Mouse (Mus musculus) liver, postnatal 0 days (tissue): ENCODE data around the gene Nr2f6. TPM values are rescaled to one million over a fixed set of nuclear protein-coding genes. Genes with fewer than 3 reads are reported as not detected.

Source experiments
- ATAC-seq: fragments of 200-750 bp; cut with Nextera tagmentation; 2 replicates; pipeline ENCODE4 v1.8.0; 2017; ENCODE audit warnings: mild to moderate bottlenecking, moderate library complexity
- DNase-seq: peaks from one replicate; pipeline ENCODE4 v3.0.0-alpha.2; 2016
- H3K27ac ChIP-seq: fragments of 300-500 bp; sonication (generic); 2 replicates; pipeline ENCODE4 v1.5.1; 2014; ENCODE audit warnings: antibody characterized with exemption, moderate library complexity, mild to moderate bottlenecking, low read depth
- H3K27me3 ChIP-seq: fragments of 300-500 bp; sonication (generic); 2 replicates; pipeline ENCODE4 v1.6.1; 2014; ENCODE audit warnings: low read length, control low read depth, mixed read lengths; ENCODE audit not compliant: insufficient read depth
- H3K36me3 ChIP-seq: fragments of 300-500 bp; sonication (generic); replicated peaks from 2 replicates; pipeline ENCODE4 v1.6.1; 2014; ENCODE audit warnings: mild to moderate bottlenecking, control low read depth, low read length, moderate library complexity, mixed read lengths; ENCODE audit not compliant: insufficient read depth
- H3K4me1 ChIP-seq: fragments of 300-500 bp; sonication (generic); 2 replicates; pipeline ENCODE4 v1.6.1; 2014; ENCODE audit warnings: antibody characterized with exemption, mild to moderate bottlenecking, control low read depth; ENCODE audit not compliant: insufficient read depth
- H3K4me2 ChIP-seq: fragments of 300-500 bp; sonication (generic); 2 replicates; pipeline ENCODE4 v1.6.1; 2014; ENCODE audit warnings: low read depth, mild to moderate bottlenecking, low read length, moderate library complexity, mixed read lengths
- H3K4me3 ChIP-seq: fragments of 300-500 bp; sonication (generic); 2 replicates; pipeline ENCODE4 v1.5.1; 2014; ENCODE audit warnings: low read depth, low read length
- H3K9ac ChIP-seq: fragments of 300-500 bp; sonication (generic); replicated peaks from 2 replicates; pipeline ENCODE4 v1.6.1; 2014; ENCODE audit warnings: mild to moderate bottlenecking, moderate library complexity
- H3K9me3 ChIP-seq: fragments of 300-500 bp; sonication (generic); 2 replicates; pipeline ENCODE4 v1.6.1; 2016; ENCODE audit warnings: mild to moderate bottlenecking, control low read depth, low read length, mixed read lengths
- CTCF ChIP-seq: sonication (generic); IDR thresholded peaks from 2 replicates; pipeline ENCODE4 v1.5.1; 2016; ENCODE audit warnings: antibody characterized with exemption, low read depth
- EP300 ChIP-seq: IDR thresholded peaks from 2 replicates; pipeline ENCODE4 v1.6.1; 2016; ENCODE audit warnings: antibody characterized with exemption, low read depth, mild to moderate bottlenecking
- WGBS: fragments of 180-500 bp; shearing (Covaris S2); extraction: QIAGEN DNeasy Blood & Tissue Kit; methylation state at CpG from one replicate; pipeline ENCODE4 v1.1.7; 2014; ENCODE audit not compliant: insufficient replicate concordance; 5-methylcytosine and 5-hydroxymethylcytosine counted together
- polyA plus RNA-seq: library from polyadenylated mRNA; unstranded; fragments of >200 nt; fragmentation: Nextera tagmentation; extraction: Ambion mirVana; gene quantifications from 2 replicates; pipeline ENCODE4 v1.2.1, GENCODE M21; 2015

Nr2f6 gene
- polyA plus RNA-seq, 1 experiment from 2014 or later = 38.0 TPM

- under 1% methylated on average over 67 of the region's 68 CpGs for WGBS
- TF ChIP-seq EP300 (no peak), CTCF (peak; percentile 100)
- ATAC-seq (peak; percentile 89), DNase-seq (peak; percentile 98)
- H3K4me2 ChIP-seq = peak within 1 kb of the TSS; percentile 67
- H3K9me3 ChIP-seq = no peaks in the 10 kb centered on the region
- no peaks in the 10 kb centered on the region for H3K27me3 ChIP-seq
- H3K4me3 ChIP-seq = peak within 1 kb of the TSS; percentile 58
- peak within 1 kb of the TSS; percentile 60 for H3K9ac ChIP-seq
- H3K36me3 ChIP-seq = peaks cover 36% of the 10 kb centered on the region
- peaks cover 30% of the 10 kb centered on the region for H3K4me1 ChIP-seq
- peak within 1 kb of the TSS; percentile 77 for H3K27ac ChIP-seq
Measured at GRCm38 (mm10) chr8:71371236-71371848, 10.4 kb downstream of the Nr2f6 start, which contains the start of gene Ocel1. TSS of gene Ocel1 (plus strand) at chr8:71371298.

GRCm38 (mm10) chr8:71370711-71371235, 11.0 kb downstream of the Nr2f6 start:
- ATAC-seq = no peak
- 8% methylated on average over 5 of the region's 5 CpGs for whole genome bisulfite sequencing
- Histone ChIP-seq H3K9me3 (no peaks in the 10 kb centered on the region), H3K27me3 (no peaks in the 10 kb centered on the region), H3K4me1 (peaks cover 27% of the 10 kb centered on the region), H3K4me3 (peak overlapping the region; percentile 58), H3K27ac (peak overlapping the region; percentile 77), H3K36me3 (peaks cover 36% of the 10 kb centered on the region), H3K9ac (peak overlapping the region; percentile 60), H3K4me2 (peak overlapping the region; percentile 67)
- DNase-seq = no peak
- TF ChIP-seq EP300 (no peak), CTCF (no peak)

- WGBS = 90% methylated on average over 10 of the region's 10 CpGs
- no peak for ATAC-seq
- Histone ChIP-seq H3K4me2 (no peak overlapping the region), H3K9me3 (no peaks in the 10 kb centered on the region), H3K36me3 (peaks cover 30% of the 10 kb centered on the region), H3K27me3 (no peaks in the 10 kb centered on the region), H3K9ac (no peak overlapping the region), H3K4me3 (no peak overlapping the region), H3K4me1 (peaks cover 22% of the 10 kb centered on the region), H3K27ac (no peak overlapping the region)
- no peak for DNase-seq
- TF ChIP-seq EP300 (no peak), CTCF (no peak)
Measured at GRCm38 (mm10) chr8:71369040-71369718, 12.6 kb downstream of the Nr2f6 start.

GRCm38 (mm10) chr8:71368366-71368765, 13.4 kb downstream of the Nr2f6 start:
- Histone ChIP-seq H3K4me2 (peak overlapping the region; percentile 83; the same call in 1 of the 2 replicates), H3K9me3 (no peaks in the 10 kb centered on the region), H3K27me3 (no peaks in the 10 kb centered on the region), H3K9ac (no peak overlapping the region), H3K4me3 (no peak overlapping the region), H3K36me3 (peaks cover 23% of the 10 kb centered on the region), H3K4me1 (peaks cover 22% of the 10 kb centered on the region), H3K27ac (peak overlapping the region; percentile 90; the same call in 1 of the 2 replicates)
- ATAC-seq (no peak), DNase-seq (no peak)
- no peak for TF ChIP-seq EP300
- no peak for TF ChIP-seq CTCF

GRCm38 (mm10) chr8:71367529-71368176, 14.1 kb downstream of the Nr2f6 start:
- peaks cover 22% of the 10 kb centered on the region for H3K4me1 ChIP-seq
- peak overlapping the region; percentile 67 for H3K4me3 ChIP-seq
- H3K36me3 ChIP-seq = peaks cover 18% of the 10 kb centered on the region
- no peak for ATAC-seq
- H3K27me3 ChIP-seq = no peaks in the 10 kb centered on the region
- WGBS = 30% methylated on average over 17 of the region's 17 CpGs
- TF ChIP-seq EP300 (no peak), CTCF (no peak)
- H3K9me3 ChIP-seq = no peaks in the 10 kb centered on the region
- peak overlapping the region; percentile 74 for H3K9ac ChIP-seq
- H3K4me2 ChIP-seq = peak overlapping the region; percentile 83
- no peak for DNase-seq
- H3K27ac ChIP-seq = peak overlapping the region; percentile 90
